Mouse (Mus musculus) thymus, postnatal 4 days (tissue): ENCODE data around the gene 1700001O22Rik.

Experiments
- DNase-seq: peaks from one replicate; pipeline ENCODE4 v3.0.0; 2021

The 1700001O22Rik gene

DNA sequence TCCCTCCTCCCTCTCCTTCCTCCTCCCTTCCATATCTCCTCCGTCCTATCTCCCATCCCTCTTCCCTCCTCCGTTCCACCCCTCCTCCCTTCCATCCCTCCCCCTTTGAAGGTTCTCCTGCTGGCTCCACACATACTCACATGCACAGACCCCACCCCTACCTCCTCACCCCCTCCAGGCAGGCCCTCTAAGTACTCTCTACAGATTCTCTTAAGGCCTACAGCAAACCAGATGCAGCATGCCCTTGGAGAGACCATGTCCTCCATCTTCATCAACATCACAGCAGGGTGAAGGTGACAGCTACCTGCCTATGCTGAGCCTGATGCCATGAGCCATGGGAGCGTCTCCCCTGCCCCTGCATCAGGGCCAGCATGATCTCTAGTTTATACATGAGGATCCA lies 26.2 kb downstream of the 1700001O22Rik start:
- DNase-seq, result no peak

DNA sequence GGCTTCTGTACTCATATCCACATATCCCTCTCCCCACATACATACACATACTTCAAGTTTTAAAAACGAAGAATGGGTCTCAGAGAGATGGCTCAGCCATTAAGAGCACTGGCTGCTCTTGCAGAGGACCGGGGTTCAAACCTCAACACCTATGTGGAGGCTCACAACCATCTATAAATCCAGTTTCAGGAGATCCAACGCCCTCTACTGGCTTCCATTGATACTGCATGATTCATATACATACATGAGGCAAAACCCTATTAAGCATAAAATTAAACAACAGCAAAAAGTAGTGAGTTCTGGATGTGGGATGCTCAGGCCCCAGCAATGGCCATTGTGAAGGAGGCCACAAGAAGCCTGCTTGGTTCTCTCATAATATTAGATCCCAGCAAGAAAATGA lies 27.5 kb downstream of the 1700001O22Rik start:
- DNase-seq, result no peak

DNA sequence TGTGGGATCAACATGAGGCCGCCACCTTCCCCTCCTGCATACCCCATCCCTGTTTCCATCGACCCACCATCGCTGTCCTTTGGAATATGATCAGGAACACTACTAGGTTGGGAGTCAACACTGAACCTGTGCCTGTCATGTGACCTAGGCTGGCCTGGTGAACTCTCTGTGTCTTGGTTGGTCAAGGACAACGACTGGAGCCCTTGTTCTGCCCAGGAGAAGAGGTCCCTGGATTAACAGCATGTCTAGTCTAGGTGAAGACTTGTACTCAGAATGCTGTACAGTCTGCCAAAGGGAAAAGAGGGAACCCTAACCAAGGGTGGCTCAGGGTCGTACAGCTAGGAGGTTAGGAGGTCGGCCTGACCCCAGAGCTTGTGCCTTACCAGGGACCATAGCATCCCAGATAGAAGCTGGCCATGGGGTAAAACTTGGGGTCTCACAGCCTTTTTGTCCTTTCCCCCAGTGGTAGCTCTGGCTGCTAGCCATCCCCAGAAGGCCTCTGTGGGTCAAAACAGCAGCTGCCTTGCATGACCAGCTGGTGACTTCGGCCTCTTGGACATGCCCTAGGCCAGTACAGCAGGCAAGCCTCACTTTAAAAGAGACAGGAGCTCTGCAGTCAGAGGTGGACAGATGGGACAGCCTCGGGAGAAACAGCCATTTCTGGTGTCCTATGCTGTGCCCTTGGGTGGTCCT lies 30.0 kb downstream of the 1700001O22Rik start:
- DNase-seq, result no peak

DNA sequence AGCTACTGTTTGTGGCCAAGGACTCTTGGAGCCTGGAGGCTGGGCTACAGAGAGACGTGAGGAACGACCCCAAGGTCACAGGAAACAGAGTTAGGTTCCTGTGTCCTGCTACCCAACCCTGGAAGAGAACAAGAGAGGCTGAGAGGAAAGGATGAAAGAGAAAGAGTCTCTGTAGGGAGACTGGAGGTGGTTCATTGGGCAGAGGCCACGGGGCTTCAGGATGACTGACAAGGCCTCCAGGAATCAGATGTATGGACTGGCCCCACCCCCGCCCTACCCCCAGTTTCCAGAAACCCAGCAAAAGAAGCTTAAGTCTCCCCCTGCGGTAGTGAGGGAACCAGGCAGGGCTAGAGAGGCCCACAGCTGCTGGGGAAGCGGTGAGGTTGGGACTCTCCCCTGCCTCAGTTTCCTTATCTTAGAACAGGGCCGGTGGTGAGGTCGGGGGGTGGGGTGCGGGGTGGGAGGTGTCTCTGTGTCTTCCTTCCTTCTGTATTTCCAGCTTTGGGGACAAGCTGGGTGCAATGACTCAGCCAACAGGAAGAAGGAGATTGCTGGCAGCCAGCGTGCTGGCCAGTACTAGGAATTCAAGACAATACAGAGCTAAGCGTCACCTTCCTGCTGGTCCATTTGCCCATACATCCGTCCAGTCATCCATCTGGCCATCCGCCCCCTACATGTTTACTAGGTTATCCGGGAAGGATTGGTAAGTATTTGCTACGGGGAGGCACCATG lies 30.7 kb downstream of the 1700001O22Rik start:
- no peak for DNase-seq

DNA sequence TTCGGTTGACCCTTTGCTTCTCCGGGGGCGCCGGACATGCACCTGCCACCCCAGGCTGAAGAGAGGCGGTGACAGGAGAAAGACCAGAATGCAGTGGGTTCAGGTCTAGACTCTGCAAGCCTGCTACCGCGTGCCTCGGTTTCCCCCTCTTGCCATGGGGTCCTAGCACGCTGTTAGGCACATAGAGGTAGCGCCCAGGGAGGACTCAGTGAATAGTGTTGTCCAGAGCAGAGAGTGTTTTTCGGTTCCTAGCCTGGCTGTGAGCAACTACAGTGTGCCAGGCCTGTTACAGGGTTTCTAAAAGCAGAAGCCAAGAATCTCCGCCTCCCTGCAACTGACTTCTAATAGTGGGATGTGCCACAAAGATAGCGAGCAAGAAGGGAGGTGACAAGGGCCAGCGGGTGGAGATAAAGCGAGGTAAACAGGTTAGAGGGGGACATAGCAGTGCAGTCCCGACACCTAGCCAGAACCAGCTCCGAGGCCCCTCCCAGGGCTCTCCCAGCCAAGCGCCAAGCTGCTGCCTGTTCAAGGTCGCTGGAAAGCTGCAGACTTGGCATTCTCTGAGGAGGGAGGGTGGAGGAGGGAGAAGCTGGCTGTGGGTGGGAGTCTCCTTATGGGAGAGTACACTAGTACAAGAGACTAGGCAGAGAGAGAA lies 31.5 kb downstream of the 1700001O22Rik start:
- DNase-seq, result no peak

DNA sequence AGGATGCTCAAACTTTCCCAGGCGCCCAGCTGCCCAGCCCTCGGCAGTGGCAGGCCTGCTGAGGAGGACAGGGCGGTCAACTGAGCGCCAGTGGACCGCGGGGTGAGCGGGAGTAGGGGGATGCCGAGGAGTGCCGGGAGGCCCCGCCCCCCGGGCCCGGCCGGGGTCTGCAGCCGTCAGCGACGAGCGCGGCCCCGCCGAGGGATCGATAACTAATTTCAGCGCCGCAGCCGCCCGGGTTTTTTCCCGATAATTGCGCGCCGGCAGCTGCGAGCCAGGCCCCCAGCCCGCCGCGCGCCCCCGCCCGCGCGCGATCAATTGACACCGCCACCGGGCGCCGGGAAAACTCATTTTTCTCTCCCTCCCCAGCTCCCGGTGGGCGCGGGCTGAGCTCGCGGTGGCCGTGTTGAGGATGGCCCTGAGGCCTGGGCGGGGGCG lies 32.1 kb downstream of the 1700001O22Rik start:
- DNase-seq, result no peak

DNA sequence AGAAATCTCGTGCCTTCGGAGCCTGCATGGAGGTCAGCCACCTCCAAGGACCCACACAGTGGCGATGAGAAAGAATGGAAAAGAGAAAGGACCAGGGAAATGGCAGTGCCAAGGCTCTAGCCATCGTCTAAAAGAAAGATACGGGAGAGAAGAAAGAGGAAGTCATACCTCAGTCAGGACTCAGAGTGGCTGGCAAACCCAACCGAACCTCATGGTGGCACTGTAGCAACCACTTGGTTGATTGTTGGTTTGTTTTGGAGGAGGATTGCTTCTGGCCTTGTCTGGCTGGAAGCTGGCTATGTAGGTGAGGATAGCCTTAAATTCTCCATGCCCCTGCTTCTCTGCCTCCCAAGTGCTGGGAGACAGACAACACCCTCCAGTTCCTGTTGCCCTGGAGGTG lies 34.3 kb downstream of the 1700001O22Rik start:
- DNase-seq, result peak; percentile 42

DNA sequence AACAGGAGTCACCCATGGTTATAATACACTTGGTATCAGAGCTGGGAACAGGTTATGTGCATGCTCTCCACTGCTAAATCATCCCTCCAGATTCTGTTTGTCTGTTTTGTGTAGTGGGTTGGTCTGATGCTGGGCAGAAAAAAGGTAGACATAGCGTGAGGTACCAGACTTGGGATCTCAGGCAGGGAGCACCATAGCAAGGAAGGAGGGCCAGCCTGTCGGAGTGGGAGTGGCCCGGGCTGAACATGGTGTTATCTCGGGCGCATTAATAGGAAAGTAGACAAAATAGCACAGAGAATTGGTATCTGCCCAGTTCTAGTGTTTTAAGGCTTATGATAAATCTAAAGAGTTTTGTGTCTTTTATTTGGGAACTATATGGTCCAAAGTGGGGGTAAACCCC lies 34.9 kb downstream of the 1700001O22Rik start:
- DNase-seq, result no peak

DNA sequence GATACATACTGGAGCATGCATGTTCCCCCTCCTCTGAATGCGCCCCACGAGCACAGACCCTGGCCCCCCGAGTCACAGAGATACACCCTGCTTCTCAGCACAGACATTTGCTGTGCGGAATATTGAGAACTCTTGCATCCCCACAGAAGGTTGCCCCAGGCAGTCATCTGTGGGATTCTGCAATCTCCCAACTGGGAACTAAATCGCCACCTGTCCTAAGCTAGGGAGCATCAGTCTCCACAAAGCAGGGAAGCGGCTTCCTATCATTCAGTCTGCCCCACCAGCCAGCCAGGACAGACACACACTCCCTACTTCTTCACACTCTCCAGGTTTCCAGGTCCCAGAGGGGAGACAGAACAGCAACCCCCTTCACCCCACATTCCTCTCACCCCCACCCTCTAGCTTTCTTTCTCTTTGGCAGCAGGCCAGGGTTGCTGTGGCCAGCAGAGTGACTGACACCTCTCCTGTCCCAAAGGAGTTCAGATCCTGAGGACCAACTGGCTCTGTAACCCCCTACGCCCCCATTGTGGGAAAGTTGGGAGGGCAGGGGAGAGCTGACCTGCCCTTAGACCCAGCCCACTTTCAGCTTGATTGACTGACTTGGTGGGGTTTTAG lies 35.7 kb downstream of the 1700001O22Rik start:
- DNase-seq, result no peak

DNA sequence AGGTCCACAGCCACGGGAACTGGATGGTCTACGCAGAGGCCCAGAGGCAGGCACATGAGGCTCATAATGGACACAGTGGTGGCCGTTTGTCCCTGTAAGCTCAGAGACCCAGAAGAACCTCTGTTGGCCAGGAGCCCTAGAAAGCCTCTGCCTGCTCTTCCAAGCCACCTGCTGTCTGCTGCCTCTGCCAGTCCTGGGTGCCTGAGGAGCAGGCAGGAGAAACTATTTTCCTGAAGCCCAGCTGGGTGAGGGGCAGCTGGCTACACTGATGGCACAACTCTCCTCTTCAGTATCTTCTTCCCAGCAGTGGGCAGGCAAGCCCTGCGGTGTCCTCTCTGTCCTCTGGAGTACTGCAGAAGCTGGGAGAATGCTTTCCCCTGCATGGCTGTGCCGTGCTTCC lies 37.0 kb downstream of the 1700001O22Rik start:
- DNase-seq, result no peak

DNA sequence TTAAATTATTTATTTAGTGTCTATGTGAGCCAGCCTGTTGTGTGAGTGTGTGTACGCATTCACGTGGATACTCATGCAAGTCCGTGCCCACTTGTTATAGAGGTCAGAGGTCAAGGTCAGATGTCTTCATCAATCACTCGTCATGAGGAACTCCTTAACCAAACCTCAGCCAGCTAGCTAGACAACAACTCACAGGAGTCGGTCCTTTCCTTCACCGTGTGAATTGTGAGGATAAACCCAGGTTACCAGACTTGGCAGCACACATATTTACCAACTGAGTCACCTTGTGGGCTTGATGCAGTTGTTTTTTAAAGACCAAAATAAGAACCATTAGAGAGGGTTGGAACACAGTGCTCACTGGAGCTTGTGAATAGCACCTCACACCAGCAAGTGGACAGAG lies 42.8 kb downstream of the 1700001O22Rik start:
- no peak for DNase-seq

DNA sequence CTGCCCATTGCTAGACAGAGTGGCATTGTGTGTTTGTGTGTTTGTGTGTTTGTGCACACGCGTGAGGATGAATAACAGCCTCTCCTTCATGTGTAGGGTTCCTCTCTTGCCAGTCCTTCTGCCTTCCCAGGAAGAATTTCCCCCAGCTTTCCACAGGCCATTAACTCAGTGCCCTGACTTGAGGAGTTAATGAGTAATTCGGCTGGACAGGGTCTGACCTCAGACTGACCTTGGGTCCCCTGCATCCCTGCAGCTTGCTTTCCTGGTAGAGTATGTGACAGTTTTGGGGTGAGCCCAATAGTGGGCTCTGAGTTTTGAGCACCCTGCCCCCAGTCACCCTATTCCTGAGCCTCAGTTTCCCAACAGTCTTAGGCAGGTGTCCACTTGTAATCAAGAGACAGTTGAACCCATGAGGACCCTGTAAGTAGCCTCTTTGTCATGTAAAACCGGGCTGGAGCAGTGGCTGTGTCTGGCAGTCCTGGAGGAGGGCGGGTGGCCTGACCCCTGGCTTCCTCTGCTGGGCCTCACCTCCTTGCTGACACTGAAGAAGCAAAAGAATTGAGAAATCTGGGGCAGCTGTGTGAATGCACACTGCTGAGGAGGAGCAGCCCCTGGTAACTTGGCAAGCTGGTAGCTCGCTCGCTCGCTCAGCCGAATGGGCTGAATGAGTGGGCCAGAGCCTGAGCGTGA lies 43.5 kb downstream of the 1700001O22Rik start:
- DNase-seq, result no peak

DNA sequence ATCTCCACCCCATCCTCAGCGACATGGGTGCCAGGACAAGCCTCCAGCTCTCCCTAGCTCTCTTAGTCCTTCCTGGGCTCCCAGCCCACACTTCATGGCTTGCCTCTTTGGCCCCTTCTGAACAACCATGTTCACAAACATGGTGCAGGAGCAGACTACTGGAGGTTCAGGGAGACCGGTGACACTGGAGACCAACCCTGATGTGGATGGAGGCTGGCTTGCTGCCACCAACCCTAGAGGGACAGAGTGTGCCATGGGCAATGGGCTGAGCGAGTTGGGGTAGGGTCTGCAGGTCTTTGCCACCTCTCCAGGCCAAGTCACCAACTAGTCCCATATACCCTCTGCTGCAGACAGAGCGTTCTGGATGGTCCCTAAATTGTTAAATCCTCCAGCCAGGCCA lies 44.0 kb downstream of the 1700001O22Rik start:
- no peak for DNase-seq

DNA sequence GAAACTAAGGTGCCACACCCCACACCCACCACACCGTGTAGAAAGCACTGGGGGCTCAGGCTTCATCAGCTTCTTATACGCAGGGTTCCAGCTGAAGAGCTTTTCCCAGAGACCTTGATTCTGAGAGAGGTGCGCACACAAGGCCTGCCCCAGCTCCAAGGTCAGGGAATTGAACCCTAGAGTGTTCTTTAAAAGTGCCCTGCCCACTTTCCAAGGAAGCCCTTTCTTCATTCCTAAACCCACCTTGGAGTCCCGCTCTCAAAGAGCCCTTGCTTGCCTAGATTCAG lies 44.4 kb downstream of the 1700001O22Rik start:
- DNase-seq, result no peak

DNA sequence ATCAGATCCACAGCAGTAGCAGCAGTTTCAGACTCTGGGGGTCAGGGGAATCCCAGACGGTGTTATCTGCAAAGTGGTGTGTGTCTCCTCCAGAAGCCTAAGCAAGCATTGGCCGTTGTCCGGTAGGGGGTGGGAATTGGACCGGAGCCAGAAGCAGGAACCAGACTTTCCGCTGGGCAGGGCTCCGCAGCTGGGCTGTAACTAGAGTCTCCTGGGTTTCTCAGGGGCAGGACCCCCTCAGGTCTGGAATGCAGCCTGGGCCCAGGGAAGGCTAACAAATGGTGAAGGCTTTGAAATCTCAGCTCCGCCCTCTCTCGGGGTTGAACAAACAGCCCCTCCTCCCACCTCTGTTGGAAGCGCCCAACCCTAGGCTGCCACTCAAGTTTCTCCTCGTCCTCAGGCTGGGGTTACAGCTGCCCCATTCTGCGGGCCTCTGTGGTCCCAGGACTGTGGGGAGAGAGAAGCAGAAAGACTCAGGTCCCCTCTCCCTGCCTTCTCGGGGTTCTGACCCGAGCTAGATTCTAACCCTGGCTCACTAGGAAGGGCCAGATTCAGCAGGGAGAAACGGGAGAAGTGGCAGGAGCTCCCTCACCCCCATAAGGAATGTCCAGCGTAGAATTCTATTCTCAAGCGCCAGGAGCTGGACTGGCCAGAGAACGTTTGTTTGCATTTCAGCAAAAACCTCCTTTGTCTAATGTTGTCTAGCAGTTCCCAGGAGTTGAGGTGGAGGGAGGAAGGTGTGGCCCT lies 44.9 kb downstream of the 1700001O22Rik start:
- DNase-seq, result no peak

DNA sequence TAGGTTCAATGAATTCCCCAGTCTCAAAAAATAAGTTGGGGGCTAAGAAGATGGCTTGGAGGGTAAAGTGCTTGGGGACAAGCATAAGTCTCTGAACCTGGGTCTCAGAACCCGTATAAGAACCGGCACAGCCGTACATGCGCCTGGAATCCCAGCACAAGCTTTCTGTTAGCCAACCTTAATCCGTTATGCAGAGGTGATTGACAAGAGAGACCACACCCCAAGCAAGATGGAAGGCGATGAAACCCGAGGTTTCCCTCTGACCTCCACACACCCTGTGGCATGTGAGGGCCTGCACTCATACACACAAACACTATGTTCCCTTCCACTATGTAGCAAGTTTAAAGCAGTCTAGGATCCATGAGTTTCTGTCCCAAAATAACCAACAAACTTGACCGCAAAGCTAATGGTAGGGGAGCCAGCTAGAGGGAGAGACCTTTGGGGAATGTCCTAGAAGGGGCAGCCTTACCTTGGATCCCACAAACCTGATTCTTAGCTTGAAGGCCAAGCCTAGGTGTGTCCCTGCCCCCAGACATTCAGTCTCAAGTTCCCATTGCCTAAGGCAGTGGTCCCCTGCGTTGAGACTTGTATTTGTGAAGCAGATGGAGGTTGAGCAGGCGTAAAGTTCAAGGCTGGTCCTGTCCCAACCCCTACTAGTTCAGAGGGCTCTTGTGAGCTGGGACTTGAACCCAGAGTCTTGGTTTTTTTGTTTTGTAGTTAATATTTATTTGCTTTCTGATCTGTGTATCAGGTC lies 46.3 kb downstream of the 1700001O22Rik start:
- DNase-seq, result no peak

DNA sequence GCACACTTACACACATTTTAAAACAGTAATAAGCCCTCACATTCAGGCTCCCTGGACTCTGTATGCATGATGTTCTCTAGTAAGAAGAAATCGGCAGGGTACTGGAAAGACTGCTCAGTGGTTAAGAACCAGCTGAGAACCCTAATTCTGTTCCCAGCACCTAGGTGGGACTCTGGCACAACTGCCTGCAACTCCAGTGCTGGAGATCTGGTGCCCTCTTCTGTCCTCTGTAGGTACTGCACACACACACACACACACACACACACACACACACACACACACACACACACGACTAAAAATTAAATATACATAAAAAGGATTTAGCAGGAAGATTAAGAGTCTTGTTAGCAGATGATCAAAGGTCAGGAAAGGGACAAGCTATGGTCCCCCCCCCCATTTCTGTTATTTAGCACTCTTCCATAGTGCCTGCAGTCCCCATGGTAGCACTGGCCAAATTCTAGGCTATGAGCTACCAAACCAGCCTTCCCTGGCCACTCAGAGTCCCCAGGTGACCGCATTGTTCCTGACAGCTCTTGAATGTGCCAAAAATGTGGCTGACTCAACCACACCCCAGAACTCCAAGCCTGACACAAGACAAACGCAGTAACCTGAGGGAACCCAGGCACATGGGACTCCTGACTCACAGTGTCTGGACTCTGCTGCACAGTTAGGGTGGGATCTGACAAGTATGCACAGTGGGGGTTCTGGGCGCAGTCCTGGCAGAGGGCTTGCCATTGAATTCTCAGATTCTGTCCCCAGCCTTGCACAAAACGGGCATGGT lies 47.3 kb downstream of the 1700001O22Rik start:
- DNase-seq, result no peak

DNA sequence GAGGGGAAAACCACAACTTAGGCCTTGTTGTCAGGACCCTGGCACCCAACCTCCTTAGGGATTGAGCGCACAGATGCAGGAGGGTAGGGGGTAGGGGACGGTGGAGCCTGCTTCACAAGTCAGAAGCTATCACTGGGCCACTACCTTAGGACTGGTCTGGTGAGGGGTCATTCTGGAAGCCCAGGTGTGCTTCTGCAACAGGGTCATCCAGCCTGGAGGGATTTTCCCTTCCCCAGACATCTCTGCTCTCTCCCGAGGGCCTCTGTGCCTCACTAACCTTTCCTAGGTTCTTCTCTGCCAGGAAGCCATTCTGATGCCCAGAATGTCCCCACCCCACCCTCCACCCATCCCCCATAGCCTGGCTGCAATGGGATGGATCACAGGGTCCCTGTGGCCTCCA lies 48.6 kb downstream of the 1700001O22Rik start:
- DNase-seq, result no peak

DNA sequence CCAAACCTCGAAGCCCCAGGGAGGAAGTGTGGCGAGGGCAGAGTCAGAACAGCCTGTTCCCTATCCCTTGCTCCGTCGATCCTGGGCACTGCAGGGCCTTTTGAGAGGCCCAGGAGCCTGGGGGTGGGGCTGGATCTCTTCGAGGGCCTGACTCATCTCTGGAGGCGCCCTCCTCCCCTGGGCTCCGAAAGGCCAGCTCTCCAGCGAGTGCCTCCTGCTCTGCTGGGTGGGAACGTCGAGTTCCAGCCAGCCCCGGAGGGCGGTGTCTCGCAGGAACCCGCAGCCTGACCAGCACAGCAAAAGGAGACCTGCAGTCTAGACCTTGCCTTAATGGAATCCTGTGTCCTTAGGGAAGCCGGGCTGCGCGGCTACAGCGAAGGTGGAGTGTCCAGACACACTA lies 50.2 kb downstream of the 1700001O22Rik start:
- DNase-seq, result no peak

DNA sequence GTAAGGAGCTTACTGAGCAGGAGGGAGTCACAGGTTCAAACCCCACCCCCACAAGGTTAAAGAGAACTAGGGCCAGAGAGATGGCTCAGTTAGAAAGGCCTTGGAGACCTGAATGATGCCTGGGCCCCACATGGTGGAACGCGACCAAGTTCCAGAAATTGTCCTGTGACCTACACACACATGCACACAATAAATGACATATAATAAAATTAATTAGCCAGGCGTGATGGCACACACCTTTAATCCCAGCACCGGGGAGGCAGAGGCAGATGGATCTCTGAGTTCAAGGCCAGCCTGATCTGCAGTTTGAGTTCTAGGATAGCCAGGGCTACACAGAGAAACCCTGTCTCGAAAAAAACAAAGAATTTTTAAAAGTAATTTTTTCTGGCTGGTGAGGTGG lies 51.0 kb downstream of the 1700001O22Rik start:
- DNase-seq, result no peak

DNA sequence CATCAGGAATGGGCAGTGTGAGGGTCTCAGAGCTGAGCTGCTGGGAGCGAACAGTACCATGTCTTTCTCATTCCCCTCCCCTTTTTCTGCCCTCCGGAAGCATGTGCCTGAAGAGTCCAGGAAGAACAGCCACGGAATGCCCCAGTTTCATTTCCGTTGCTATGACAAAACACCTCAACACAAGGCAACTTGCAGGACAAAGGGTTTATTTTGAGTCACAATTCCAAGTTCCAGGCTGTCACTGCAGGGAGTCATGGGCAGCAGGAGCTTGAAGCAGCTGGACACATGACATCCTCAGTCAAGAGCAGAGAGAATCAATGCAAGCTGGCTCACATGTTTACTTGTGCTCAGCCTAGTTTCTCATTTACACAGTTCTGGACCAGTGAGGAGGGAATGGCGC lies 53.4 kb downstream of the 1700001O22Rik start:
- DNase-seq, result no peak
